Mouse (Mus musculus) A20 (cell line): ENCODE results near the gene E4f1.

Experiments used
- DNase-seq: peaks from one replicate; pipeline ENCODE4 v3.0.0-alpha.2; 2011; ENCODE audit warnings: low read depth, low spot score

E4f1 gene

DNA sequence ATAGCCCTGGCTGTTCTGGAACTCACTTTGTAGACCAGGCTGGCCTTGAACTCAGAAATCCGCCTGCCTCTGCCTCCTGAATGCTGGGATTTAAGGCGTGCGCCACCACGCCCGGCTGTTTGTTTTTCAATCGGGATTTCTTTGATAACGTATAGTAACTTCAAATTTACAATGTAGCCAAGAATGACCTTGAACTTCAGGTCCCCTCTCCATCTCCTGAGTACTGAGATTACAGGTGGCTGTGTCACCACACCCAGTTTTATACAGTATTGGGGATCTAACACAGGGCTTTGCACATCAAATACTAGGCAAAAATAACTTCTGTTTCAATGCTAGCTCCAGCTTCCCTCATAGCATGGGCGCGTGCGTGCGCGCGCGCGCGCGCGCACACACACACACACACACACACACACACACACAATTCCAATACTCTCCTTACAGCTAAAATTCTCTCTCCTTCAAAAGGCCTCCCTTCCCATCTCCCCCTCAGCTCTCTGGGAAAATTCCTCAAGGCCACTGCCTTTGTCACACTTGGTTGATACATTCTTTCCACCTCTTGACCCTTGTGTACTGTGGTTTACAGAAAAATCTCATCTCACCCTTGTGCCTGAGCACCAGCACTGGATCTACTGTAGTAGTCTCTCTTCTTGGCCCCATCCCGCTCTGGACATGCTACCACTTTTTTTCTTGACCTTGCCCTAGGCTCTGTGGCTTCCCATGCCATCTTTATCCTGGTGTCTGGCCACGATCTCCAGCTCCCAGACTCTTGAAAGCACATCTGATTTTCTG lies 11.1 kb upstream of the E4f1 start:
- DNase-seq: no peak

DNA sequence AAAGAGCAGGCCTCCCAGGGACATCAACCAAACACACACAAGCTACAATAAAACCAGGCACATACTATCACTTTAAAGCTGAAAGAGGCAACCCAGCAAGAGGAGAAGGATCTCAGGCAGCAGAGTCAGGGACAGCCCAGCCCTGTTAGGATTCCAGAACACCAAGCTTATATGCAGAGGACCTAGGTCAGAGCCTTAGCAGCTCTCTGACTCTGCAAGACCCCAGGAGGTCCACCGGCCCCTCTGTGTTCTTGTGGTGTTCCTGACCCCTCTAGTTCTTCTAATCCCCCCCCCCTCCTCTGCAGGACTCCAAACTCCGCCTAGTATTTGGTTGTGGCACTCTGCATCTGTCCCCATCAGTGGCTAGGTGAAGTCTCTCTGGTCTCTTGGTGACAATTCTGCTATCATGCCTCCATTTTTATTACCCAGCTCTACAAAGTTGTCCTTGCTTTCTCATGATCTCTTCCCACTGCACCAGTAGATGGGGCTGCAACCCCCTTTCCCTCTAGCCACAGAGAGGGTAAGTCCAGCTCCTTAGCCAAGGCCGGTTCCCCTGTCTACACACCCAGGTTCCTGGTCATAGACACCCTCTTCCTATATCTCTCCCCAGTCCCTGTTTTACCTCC lies 10.2 kb upstream of the E4f1 start:
- peak; percentile 61 for DNase-seq

DNA sequence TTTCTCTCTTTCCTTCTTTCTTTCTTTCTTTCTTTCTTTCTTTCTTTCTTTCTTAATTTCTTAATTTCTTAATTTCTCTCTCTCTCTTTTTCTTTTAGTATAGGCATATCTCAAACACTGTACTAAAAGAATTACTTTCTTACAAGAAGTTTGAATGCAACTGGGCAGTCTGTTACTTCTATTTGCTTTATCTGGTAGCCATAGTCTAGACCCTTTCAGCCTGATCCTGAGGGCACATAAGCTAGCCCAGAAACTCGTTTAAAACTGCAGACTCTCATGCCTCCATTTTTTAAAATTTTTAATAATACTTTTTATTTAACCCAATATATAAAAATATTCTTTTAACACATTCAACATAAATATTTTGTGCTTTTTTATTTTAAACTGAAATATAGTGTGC lies 9.3 kb upstream of the E4f1 start:
- DNase-seq: no peak

- peak; percentile 99 for DNase-seq
Measured at GRCm38 (mm10) chr17:24478663-24479380, 8.7 kb upstream of the E4f1 start, which contains the start of gene Mlst8. Gene Mlst8 (minus strand): TSS chr17:24479078.

GRCm38 (mm10) chr17:24477985-24478600 lies 8.0 kb upstream of the E4f1 start:
- DNase-seq: no peak

DNA sequence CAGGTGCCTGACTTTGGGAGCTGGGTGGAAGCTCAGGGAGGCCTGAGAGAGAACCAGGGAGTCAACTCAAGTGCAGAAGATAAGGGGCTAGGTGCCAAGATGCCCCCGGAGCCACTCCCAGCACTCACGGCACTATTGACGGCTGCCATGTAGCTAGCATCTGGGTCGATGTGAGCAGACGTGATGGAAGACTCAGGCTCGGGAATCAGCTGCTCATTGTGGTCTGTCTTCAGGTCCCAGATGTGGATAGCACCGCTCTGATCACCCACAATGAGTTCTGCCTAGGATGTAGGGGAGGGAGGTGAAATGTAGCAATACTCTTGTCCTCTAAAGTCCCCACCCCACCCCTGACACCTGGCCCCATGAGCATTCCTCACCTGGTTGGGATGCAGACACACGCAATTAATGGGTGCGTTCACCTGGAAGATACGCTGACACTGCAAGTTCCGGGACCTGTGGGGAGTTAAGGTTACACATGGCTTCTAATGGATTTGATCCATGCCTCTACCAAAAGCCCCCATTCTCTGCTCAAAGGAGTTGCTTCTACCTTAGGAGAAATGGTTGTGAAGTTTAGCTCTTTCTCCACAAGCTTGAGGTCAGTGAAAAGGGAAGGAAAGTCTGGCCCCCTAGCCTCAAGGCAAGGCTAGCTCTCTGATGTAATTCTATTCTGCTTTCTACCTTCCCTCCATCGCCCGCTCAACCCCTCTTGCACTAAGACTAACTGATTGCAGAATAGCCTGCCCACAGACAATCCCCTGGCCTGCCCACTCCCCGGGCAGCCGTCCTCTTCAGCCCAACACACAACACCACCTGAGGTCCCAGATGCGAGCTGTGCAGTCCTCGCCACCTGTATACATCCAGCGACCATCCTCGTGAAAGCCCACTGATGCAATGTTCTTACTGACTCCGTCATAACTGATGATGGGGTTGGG lies 7.2 kb upstream of the E4f1 start:
- DNase-seq: no peak

- no peak for DNase-seq
Measured at GRCm38 (mm10) chr17:24476022-24476776, 6.1 kb upstream of the E4f1 start.

- DNase-seq: no peak
Measured at GRCm38 (mm10) chr17:24475586-24475985, 5.5 kb upstream of the E4f1 start.

- DNase-seq: no peak
Measured at GRCm38 (mm10) chr17:24474557-24474956, 4.4 kb upstream of the E4f1 start.

GRCm38 (mm10) chr17:24473612-24474275 lies 3.6 kb upstream of the E4f1 start, which contains the start of gene Bricd5:
Gene Bricd5 (plus strand): TSS chr17:24473884.
- DNase-seq: no peak

DNA sequence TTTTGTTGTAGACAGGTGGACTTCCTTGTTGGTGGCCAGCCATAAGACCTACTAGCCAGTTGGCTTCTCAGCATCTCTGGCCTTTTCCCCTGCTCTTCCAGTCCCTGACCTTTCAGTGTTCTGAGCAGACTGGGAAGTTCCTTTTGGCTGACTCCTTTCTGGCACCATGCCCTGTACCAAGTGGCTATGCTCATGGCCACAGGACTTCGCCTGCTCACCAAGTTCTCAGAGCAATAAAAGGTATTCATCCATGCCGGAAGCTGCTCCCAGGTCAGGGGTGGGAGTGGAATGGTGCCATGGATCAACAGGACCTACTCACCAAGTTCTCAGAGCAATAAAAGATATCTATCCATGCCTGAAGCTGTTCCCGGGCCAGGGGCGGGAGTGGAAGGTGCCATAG lies 2.4 kb upstream of the E4f1 start:
- no peak for DNase-seq

GRCm38 (mm10) chr17:24470701-24471527 lies 801 bp upstream of the E4f1 start:
- no peak for DNase-seq

- DNase-seq: no peak
Measured at GRCm38 (mm10) chr17:24469336-24469909, 690 bp downstream of the E4f1 start.

DNA sequence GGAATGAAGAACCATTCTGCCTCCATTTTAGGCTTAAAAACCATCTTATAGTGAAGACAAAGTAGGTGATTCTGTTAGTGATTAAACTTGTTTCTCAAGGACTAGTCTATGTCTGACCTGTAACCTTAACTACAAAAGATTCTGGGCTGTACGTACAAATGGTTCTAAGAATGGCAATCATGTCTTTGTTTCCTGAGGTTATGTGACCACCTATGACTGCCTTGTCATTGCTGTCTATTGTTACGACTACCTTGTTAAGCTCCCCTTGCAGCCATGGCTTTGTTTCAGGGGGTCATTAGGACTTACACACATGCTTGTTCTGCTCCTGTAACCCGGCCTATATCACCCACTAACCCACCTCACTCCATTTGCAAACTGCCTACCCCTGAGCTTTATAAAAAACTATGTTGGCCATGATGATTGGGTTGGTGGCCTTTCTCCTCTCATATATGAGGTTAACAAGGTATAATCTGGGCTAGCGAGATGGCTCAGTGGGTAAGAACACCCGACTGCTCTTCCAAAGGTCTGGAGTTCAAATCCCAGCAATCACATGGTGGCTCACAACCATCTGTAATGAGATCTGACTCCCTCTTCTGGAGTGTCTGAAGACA lies 1.4 kb downstream of the E4f1 start:
- no peak for DNase-seq

DNA sequence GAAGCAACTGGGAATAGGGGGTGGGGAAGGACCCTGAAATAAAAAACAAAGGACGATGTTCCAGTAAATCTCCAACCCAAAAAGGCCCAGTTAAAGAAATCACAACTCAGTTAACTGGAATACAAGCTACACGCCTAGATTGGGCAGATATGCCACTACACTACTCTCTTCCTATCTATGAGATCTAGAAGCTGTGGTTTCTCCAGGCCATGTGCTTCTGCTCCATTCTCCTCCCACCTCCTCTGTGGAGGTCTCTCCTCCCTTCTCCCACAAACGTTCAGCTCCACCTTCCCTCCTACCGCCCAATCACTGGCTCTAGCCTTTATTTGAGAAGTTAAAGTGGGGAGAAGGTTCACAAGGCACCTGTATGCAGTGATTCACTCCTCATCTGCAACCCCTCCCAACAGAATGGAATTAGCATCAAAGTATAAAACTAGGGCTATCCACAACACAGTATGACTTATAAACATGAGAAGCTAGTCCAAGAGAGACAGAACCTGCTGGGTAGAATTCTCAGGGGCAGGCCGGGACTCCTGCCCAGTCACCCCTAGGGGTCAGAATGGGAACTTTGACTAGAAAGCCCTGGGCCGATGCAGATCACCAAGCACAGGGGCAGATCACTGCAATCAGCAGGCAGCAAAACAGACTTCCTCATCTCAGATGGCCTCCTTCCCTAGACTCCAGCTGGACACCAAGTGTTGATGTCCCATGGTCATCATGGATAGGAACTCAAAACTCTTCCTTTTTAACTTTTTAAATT lies 6.6 kb downstream of the E4f1 start:
- DNase-seq: peak; percentile 72

DNA sequence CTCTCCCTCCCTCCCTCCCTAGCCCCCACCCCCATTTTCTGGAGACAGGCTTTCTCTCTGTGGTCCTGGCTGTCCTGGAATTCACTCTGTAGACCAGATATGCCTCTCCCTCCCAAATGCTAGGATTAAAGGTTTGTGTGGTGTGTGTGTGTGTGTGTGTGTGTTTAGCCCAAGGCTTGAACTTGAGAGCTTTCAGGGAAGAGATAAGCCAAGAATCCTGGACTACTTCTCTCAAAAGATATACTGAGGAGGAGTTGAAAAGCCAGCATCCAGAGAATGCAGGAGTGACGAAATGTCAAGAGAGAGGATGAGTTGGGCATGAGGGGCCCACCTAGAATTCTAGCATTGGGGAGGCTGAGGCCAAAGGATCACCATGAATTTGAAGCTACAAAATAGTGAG lies 7.2 kb downstream of the E4f1 start:
- no peak for DNase-seq

- peak; percentile 76 for DNase-seq
Measured at GRCm38 (mm10) chr17:24461580-24461979, 8.5 kb downstream of the E4f1 start.
